Mouse (Mus musculus): Measurements from ENCODE around the gene Cabp1.

Gene Cabp1

DNA sequence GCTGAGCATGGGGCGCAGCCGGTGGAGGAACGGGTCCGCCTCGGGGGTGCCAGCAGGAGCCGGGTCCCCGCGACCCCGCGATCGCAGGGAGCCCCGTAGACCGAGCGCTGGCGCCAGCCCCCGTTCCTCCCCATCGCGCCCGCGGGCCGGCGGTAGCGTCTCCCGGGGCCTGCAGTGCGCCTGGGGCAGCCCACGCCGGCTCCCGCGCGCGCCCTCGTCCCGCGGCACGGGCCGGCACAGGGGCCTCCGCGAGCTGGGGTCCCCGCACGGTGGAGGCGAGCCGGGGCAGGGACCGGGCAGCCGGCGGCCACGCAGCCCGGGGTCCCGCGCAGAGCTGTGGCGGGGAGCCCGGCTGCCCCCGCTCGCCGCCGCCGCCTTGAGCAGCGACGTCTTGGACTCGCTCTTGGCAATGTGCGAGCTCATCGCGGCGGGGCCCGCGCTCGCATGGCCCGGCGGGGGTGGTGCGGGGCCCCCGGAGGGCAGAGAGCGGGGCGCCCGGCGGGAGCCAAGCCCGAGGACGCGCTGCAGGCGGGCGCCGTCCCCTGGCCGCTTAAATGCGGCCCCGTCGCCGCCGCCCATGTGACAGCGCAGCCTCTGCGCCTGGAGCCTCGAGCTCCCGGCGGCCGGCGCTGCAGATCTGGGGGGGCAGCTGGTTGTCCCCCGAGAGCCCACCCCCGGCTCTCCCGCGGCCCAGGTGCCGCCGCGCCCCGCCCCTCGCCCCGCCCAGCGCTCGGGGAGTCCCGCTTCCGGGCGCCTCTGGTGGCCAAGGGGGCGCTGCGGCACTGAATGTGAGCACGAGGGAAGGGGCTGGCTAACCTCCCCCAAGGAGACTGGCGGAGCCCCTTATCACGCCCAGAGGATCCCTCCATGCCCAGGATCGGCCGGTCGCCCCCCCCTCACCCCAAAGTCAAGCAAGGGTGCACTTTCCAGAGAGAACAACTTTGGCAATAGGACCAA is at the start of gene Cabp1:
Gene Cabp1, minus strand, starts transcription at position 713 of the 957 bp plus-strand sequence.
- peak; percentile 35 for DNase-seq

DNA sequence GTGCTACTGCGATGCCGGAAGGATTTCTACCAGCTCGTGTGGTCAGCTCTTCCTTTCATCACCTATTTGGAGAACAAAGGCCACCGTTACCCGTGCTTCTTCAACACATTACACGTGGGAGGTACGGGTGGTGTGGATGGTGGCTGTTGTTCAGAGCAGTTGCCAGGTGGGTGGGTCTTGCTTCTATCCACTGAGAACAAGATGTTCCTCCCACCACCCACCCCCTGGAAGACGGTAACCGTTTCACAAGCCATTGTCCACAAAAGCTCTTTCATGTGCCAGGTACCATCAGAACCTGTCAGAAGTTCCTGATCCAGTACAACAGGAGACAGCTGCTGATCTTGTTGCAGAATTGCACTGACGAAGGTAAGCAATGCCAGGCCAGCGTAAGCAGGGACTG is 46.0 kb upstream of the Cabp1 start:
- DNase-seq = no peak

DNA sequence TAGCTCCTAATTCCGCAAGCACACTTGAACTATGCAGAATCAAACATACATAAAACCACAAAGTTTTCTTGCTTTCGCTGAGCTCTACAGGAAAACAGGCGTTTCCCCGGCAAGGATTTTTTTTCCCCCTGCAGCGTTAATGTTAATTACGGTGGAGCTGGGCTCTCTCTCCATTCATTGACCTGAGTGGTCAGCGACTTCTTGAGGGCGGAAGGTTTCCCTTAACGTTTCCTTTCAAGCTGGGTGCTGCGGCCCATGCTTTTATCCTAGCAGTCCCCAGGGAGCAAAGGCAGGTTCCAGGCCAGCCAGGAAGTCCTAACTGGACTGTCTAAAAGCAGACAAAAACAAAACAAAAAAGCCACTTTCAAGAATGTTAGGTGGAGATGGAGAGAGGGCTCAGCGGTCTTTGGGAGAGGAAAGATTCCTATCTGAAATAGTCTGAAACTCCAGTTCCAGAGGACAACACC is 44.6 kb upstream of the Cabp1 start:
- peak; percentile 48 for DNase-seq

DNA sequence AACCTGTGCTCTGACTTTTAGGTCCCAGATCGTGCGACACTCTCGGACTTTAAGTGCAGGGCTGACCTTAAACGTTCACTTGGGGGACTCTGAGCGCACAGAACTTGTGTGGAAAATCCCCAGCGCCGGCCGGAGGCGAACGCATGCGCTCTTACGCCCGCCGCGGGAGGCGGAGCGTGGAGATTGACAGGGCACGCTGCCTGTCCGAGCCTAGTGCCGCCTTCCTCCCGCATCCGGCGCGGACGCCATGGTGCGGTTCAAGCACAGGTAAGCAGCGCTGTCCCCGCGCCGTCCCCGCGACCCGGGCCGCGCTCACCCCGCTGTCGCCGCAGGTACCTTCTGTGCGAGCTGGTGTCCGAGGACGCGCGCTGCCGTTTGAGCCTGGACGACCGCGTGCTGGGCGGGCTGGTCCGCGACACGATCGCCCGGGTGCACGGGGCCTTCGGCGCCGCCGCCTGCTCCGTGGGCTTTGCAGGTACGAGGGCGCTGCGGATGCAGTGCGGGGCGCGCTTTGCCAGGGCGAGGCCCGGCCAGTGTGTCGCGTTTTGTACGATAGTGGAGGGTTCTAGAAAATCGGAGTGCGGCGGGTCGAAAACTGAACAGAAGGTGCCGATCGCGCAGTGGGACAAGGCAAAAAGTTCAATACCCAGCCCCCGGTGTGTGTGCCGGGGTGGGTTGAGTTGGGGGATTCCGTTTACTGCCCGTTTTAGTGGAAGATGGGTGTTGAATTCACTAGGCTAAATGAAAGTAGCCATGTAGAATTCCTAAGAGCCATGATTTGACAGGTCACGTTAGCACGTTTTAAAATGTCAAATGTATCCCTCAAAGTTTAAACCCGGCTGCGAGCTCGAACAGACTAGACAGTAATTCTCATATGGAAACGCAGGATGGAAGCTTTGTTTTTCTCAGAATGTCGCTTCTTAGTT is 43.9 kb upstream of the Cabp1 start:
- peak; percentile 96 for DNase-seq

DNA sequence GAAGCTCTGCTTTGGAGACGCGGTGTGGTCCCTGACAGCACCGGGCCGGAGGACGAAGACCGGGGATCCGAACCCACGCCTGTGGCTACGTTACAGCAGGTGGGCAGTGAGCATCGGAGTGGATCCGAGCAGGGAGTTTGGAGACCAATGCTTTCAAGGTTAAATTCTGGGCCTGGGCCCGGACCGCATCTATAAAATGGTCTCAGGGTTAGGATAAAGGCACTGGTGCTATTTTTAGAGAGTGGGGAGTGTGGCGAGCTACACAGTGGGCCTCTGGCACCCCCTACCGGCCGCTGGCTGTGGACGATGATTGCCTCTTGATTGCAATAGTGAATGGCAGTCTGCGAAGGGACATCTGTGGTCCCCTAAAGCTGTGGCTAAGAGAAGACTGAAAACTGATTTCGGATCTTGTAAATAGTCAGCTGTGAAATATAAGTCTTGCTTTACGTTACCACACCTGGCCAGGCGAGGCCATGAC is 41.6 kb upstream of the Cabp1 start, which contains the start of gene Pop5:
Gene Pop5, plus strand, starts transcription at position 51 of the 478 bp plus-strand sequence.
- peak; percentile 89 for DNase-seq

DNA sequence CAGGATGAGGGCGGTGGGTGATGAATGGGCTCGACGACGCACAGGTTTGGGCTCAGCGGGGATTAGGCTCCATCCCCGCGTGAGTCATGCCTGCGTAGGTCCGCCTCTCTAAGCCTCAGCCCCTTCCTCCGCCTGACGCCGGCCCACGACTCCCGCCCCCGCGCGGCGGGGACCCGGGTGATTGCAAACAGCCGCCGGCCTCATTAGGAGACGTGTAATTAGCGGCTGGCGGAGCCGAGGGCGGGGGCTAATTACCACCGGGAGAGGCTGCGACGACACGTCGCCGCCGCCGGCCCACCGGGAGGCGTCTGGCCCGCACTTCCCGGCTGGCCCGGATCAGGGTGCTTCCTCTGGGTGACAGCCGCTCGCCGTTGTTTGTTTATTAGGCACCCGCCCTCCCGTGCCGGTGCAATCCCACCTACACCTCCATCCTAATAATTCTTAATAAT is 41.2 kb upstream of the Cabp1 start:
- peak; percentile 48 for DNase-seq

DNA sequence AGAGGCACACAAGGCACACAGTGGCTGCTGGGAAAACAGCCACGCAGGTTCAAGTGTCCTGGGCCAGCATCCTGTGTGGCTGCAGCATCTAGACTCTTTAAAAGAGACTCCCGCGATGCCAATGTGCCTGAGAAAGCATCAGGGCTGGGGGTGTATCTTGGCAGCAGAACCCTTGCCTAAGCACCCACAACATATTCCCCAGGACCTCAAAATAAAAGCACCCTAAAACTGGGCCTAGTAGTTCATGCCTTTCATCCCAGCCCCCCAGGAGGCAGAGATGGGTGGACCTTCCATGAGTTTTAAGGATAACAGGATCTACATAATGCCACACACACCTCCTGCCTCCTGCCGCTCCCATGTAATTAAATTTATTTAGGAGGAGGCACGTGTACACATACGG is 40.3 kb upstream of the Cabp1 start:
- no peak for DNase-seq

DNA sequence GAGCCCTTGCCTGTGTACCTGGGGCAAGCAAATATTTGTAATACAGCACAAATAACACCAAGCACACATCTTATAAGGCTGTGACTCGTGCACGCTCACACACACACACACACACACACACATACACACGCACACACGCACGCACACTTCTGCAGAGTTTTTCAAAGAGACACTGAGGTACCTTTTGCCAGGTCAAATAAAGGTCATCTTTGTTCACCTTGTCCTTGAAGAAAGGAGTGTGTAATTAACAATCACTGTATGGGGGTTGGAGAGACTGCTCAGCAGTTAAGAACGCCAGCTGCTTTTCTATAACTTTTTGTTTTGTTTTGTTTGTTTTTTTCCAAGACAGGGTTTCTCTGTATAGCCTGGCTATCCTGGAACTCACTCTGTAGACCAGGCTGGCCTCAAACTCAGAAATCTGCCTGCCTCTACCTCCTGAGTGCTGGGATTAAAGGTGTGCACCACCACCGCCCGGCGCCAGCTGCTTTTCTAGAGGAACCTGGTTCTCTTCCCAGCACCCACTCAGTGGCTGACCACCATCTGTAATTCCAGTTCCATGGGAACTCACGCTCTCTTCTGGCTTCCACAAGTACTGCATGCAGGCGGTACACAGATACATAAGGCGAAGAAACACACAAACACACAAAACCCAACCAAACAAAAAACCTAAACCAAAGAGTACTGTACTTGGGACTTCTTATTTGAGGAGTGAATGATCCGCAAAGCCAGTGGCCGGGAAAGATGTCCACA is 39.0 kb upstream of the Cabp1 start:
- DNase-seq = no peak

DNA sequence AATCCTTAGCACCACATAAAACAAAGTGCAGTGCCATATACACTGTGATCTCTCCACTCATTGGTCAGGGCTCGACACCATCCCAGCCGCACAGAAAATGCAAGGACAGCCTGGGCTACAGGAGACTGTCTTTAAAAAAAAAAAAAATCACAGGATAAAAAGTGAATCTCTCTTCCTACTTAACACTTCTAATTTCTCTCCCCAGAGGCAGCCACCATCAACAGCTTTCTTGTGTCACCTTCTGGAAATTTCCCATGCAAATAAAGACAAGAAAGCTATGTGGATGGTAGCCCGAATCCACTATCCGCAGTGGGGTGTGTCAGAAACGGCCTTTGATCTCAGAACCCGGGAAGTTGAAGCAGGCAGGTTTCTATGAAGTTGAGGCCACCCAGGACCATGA is 38.3 kb upstream of the Cabp1 start:
- no peak for DNase-seq

DNA sequence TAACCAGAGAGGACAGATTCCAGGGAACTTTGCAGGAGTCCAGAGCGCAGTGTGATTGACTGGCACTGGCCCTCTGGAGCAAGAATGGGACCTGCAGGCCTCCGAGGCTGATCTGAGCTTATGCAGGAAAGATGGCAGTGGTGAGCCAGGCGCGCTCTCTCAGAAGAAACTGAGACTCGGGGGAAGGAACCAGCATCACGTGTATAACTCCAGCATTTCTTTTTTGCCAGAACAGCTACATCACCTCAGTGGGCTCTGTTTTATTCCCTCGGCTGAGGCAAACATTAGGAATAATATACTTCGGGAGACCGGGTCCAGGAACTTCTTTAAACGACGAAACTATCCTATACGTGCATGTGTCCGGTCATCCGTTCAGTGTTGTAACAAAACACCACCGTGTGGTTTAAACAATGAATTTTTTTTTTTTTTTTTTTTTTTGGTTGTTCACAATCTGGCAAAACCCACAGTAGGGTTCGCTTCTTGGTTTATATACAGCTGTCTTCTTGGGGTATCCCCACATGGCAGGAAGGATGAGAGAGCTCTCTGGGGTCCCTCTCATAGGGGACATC is 37.5 kb upstream of the Cabp1 start:
- no peak for DNase-seq

DNA sequence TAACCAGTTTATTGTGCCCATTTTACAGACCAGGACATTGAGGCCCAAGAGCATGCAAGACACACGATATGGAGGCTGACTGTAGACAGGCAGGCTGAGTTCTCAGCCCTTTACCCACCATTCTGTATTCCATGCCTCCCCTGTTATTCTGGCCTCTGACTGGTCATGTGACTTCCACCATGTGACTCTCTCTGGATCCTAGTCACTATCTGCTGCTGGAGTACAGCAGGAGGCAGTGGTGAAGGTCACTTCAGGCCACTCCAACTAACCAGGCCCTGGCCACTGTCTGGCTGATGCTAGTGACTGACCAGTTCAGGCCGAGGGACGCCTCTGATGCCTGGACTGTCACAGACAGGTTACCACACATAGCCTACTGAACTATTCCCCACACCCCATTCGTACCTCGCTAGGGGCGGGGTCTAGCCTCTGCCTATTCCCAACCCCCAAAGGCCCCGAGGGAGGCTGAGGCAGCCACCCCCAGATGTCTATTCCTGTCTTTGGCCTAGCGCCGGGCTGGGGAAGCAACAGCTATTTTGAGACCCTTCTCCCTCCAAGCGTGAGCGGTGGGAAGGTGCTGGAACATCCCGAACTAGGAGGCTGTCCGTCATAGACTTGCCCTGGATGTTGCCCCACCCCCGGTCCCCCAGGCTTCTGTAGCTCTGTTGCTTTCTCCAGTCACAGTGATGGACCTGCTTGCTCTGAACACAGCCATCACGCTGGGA is 36.8 kb upstream of the Cabp1 start:
- no peak for DNase-seq

DNA sequence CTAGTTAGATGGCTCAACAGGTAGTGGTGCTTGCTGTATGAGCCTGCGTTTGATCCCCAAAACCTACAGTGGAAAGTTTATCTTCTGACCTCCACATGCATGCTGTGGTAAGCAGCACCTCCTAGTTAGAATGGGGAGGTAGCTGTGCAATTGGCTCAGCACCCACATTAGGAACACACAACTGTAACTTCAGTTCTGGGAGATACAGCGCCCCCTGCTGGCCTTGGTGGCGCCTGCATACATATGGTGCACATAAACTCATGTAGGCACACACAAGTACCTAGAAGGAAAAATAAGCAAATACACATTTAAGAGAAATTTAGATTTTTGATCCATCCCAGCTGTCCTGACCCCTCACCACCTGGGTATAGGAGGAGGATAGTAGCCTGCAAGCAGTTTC is 28.3 kb upstream of the Cabp1 start:
- no peak for DNase-seq

DNA sequence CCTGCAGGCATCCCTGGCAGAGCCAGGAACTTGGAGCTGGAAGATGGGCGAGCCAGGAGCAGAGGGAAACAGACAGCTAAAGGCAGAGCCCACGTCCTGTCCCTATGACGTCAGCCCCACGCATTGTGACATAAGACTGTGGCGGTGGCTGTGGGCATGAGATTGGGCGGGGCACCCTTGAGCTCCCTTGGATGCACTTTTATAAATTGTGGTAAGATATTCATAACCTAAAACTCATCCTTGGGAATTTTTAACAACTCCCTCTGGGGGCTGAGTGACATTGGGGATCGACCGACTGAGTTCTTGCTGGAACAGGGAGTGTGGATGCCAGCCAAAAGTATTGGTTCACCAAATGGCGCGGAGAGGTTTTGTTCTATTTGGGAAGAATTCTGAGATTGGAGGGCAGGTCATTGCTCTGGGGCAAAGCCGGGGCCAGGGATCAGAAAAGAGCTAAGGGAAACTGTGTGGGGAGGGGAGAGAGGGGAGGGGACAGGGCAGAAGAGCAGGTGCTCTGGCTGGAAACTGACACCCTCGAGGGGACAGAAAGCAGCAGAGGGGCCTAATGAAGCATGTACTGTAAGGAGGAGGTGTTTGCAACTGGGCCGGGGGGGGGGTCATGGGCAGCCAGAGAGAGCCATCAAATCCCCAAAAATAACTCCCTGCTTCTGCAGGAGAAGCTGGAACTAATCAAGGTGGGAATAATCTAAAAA is 26.9 kb upstream of the Cabp1 start:
- DNase-seq = no peak

DNA sequence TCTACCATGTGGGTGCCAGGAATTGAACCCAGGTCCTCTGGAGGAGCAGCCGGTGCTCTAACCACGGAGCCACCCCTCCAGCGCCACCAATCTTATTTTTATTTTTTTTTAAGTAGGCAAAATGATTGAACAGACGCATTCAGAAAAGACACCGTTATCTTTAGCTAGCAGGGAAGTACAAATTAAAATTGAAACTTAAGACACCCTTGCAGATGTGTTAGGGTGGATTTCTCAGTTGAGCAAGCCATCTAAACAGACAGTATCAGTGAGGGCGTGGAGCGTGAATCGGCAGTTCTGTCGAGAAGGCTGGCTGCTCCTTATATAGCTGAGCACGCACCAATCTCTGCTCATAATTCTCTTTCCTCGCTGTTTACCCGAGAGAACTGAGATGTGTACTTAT is 23.8 kb upstream of the Cabp1 start:
- DNase-seq = no peak

DNA sequence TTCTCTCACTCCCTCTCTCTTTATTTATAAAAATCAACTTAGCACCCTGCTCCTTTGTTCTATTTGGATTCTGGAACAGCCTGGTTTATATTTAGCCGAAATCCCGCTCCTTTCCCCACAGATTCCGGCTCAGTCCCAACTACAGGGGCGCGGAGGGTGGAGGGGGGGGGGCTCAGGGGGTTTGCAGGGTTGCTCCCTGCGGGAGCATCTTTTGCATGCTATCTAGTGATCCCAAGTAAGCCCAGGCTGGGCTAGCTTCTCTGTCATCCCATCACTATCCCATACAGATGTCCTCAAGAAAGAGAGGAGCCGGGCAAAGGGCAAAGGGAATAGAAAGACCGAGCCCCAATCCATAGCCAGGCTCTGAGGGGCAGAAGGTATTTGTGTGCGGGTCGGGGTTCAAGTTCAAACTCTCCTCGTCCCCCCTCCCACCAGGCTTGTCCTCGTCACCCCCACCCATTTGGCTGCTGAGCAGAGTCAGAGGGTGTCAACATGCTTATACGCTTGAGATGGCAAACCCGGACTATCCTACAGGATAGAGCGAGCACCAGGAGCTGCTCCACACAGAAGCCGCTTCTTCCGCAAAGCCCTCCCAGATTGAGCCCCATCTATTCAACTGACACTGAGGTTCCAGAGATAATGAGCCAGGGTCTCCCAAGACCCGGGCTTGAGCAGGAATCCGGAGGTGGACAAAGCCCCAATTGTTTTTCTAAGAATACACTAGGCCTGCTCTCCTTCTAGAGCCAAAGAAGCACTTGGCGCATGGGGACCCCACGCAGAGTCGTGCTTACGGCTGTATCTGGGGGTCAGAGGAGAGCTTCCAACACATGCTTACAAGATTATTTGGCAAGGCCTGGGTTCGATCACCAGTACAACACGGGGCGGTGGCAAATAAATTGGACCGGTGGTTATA is 21.3 kb upstream of the Cabp1 start:
- DNase-seq = no peak

DNA sequence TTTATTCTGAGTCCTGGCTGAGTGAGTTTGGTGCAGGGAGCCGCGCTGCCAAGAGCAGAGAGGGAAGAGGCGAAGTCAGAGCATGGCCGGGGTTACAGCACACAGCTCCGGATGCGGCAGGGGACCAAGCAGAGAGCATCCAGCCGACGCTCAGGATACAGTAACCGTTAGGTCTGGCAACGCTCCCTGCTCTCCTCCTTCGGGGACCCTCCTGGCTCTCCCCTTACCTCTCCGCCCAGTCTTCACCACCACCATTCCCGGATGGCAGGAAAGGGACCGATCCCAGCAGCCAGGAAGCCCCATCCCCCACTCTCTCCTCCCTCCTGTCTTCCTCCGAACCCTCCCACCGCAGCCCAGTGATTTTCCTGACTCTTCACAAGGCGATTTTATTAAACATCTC is 20.7 kb upstream of the Cabp1 start:
- DNase-seq = no peak

DNA sequence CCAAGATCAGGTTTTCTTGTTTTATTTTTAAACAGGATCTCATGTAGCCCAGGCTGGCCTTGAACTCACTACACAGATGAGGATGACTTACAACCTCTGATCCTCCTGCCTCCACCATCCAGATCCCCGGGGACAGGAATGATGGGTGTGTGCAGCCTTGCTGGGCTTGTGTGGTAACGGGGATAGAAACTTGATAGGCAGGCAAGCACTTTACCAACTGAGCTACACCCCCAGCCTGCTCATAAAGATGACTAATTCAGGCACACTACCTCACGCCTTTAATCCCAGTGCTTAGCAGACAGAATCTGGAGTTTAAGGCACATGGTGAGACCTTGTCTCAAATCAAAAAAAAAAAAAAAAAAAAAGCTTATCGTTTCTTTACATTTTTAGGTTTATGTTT is 18.7 kb upstream of the Cabp1 start:
- no peak for DNase-seq

DNA sequence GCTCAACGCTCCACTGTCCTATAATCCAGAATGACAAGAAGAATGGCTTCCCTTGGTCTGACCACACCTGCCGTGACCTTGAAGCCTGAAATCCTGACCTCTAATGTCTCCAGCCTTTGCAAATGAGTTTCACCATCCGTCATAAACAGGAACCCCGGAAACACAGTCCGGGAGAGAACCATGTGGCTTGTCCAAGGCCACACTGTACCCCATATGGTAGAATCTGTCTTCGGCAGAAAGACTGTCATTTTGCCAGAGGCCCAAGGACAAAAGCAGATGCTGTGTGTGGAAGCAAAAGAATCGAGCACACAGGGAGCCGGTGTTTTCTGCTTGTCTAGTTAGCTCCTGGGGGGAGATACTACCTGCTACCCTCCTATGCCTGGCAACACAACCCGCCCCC is 18.3 kb upstream of the Cabp1 start:
- no peak for DNase-seq

DNA sequence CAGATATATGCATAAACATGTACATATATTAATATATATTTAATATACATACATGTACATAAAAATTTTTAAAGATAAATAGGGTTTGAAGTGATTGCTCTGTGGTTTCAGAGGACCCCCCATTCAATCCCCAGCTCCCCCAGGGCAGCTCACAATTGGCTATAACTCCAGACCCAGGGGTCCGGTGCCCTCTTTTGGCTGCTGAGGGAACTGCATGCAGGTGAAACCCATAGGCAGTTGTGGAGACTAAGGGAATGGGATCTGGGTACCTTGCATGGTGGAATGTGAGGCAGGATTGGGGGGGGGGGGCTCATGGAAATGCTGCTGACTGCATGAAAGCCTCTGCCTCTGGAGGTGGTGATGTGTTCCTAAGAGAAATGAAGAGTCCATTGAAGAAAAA is 16.2 kb upstream of the Cabp1 start:
- DNase-seq = peak; percentile 39

DNA sequence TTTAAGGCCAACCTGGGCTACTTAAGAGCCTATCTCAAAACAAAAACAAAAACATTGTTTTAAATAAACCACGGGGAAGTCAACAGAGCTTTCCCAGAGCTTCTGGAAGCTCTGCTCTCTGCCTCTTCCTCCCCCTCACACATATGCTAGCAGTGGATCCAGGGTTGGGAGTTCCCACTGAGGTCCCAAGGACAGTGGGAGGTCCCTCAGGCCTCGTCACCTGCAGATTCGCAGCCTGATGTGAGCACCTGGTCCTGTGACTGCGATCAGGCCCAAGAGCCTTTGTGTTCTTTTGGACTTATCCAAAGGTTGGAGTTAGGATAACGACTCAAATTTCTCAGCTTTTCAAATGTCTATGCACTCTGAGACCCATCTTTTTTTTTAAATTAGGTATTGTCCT is 14.4 kb upstream of the Cabp1 start:
- DNase-seq = no peak
